Mouse (Mus musculus) CH12F3 (cell line): ENCODE data around the gene Tk2.

Experiments used
- in situ Hi-C: fragments of 300-500 bp; cut with MboI; formaldehyde crosslinking; loops from 2 replicates; pipeline ENCODE4 v1.14.3; 2020; ENCODE audit warnings: low sequenced_read_pairs

The Tk2 gene

GRCm38 (mm10) chr8:104227048-104227447 lies 21.3 kb downstream of the Tk2 start:
- in situ Hi-C loops = loop anchor here (10.0 kb wide), 1 partner anchor 132 kb away; no protein-coding TSS in a partner anchor

GRCm38 (mm10) chr8:104219806-104220205 lies 28.6 kb downstream of the Tk2 start:
- in situ Hi-C loops = loop anchor here (5.0 to 10.0 kb wide), 2 partner anchors 73 to 125 kb away; no protein-coding TSS in a partner anchor

GRCm38 (mm10) chr8:104219079-104219478 lies 29.3 kb downstream of the Tk2 start:
- in situ Hi-C loops = loop anchor here (5.0 kb wide), 1 partner anchor 72 kb away; no protein-coding TSS in a partner anchor

- in situ Hi-C loops = loop anchor here (5.0 kb wide), 1 partner anchor 70 kb away; no protein-coding TSS in a partner anchor
Measured at GRCm38 (mm10) chr8:104217601-104218000, 30.8 kb downstream of the Tk2 start.

GRCm38 (mm10) chr8:104205292-104205691 lies 43.1 kb downstream of the Tk2 start:
- in situ Hi-C loops = no loop called here

- in situ Hi-C loops = no loop called here
Measured at GRCm38 (mm10) chr8:104202320-104202719, 46.0 kb downstream of the Tk2 start.

GRCm38 (mm10) chr8:104201622-104202021 lies 46.7 kb downstream of the Tk2 start:
- in situ Hi-C loops = no loop called here

- in situ Hi-C loops = no loop called here
Measured at GRCm38 (mm10) chr8:104199802-104200201, 48.6 kb downstream of the Tk2 start.

GRCm38 (mm10) chr8:104191496-104191895 lies 56.9 kb downstream of the Tk2 start:
- in situ Hi-C loops = no loop called here

- in situ Hi-C loops = no loop called here
Measured at GRCm38 (mm10) chr8:104190777-104191468, 57.4 kb downstream of the Tk2 start.

- in situ Hi-C loops = no loop called here
Measured at GRCm38 (mm10) chr8:104188459-104188858, 59.9 kb downstream of the Tk2 start.

- in situ Hi-C loops = no loop called here
Measured at GRCm38 (mm10) chr8:104187622-104188021, 60.7 kb downstream of the Tk2 start.

- in situ Hi-C loops = no loop called here
Measured at GRCm38 (mm10) chr8:104186827-104187226, 61.5 kb downstream of the Tk2 start.

GRCm38 (mm10) chr8:104184905-104185304 lies 63.5 kb downstream of the Tk2 start:
- in situ Hi-C loops = no loop called here

GRCm38 (mm10) chr8:104177054-104177453 lies 71.3 kb downstream of the Tk2 start:
- in situ Hi-C loops = no loop called here
